Mouse (Mus musculus): ENCODE results near the gene Clic1.
A peak's percentile ranks its signal among the peaks of the same experiment; 100 is the strongest.
"Not testable (repeated sequence)": the region's sequence is repeated elsewhere in the genome, so short reads cannot be mapped to it uniquely, and the experiment has no call there.

Gene Clic1

GRCm38 (mm10) chr17:35020551-35020950, 29.2 kb upstream of the Clic1 start:
- DNase-seq (ENCODE audit: low read depth, low spot score) = no peak

DNA sequence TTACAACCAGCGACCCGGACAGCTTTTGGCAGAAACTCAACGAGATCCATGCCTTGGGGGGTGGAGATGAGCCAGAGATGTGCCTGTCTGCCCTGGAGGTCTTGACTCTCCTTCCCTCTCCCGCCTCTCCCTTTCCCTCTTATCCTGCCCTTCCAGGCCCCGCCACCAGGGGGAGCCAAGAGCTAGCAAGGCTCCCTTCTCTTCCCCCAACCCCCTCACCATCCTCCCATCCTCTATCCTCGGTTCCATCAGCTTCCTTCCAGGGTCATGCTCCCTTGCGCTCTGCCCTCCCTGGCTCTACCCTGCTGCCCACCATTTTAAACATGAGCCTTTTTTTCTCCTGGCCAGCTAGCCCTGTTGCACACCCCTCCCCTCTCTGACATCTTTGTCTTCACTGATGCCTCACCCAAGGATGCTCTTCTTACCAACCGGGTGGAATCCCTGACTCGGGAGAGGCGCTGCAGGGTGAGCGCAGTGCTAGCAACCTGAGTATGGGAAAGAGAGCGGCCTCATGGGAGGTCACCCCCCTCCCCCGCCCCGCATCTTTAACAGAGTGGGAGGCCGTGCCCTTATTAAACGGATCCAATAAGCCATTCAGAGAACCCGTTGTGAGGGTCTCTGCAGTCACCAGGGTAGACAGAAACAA, 28.5 kb upstream of the Clic1 start:
- DNase-seq (ENCODE audit: low read depth, low spot score) = peak; percentile 89

DNA sequence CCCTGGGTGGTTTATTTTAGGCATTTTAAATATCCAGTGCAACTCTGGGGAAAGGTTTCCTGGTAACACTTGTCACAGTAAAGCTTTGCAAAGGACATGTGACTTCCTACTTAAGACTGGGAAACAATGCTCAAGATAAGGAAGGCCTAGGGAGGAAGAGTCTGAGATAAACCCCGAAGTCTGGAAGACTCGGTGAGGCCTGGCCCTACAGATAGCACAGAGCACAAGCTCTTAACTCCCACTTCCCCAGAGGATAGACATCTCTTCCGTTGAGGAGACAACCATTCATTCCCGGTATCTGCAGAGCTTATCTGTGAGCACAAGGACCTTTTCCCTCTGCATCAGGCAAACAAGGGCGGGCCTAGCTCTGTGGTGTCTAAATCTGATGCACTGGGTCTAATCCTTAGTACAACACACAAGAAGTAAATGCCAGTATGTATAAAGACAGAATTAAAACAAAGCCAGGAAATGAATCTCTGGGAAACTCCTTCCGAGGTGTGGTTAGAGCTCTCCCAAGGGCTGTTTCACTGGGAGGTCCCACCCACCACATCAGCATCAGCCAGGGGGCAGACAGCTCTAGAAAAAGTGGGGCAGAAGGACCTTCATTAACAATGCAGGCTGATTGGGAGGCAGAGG, 27.8 kb upstream of the Clic1 start:
- no peak for DNase-seq (ENCODE audit: low read depth, low spot score)

DNA sequence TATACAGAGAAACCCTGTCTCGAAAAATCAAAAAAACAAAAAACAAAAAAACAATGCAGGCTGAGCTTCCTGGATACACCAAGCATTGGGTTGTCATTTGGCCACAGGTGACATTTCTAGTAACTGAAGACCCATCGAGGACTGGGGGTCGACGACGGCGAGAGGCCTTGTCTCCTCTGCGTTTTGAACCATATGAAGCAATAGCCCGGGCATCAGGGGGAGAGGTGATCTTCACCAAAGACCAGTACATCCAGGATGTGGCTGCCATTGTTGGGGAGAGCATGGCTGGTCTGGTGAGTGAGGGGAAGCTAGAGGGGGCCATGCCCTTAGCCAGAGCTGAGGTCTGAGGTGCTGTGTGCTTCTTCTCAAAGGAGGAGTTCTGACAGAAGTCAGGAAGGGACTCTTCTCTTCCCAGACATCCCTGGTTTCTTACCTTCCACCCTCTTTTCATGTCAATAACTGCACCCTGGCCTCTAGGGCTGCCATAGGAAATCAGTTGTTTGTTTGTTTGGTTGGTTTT, 27.2 kb upstream of the Clic1 start:
- DNase-seq (ENCODE audit: low read depth, low spot score) = no peak

GRCm38 (mm10) chr17:35023221-35023620, 26.5 kb upstream of the Clic1 start:
- no peak for DNase-seq (ENCODE audit: low read depth, low spot score)

GRCm38 (mm10) chr17:35023756-35024155, 26.0 kb upstream of the Clic1 start:
- no peak for DNase-seq (ENCODE audit: low read depth, low spot score)

DNA sequence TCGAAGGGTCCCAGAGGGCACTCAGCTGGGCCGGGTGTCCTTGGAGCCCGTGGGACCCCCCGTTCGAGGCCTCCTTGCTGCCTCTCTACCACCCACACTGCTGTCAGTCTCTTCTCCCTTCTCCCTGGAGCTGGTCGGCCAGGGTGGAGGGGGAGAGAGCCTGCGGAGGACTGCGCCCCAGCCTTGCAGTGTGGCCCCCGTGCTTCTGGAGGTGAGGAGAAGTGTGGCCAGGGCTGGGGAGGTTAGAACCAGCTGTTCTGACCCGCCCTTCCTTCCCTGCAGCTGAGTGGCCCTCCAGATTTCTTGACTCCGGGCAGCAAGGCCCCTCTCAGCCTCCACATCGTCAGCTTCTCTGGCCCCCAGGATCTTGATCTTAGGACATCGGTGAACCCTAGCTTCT, 25.5 kb upstream of the Clic1 start:
- DNase-seq (ENCODE audit: low read depth, low spot score) = no peak

- no peak for DNase-seq (ENCODE audit: low read depth, low spot score)
Observed at GRCm38 (mm10) chr17:35024691-35025488, 24.9 kb upstream of the Clic1 start.

DNA sequence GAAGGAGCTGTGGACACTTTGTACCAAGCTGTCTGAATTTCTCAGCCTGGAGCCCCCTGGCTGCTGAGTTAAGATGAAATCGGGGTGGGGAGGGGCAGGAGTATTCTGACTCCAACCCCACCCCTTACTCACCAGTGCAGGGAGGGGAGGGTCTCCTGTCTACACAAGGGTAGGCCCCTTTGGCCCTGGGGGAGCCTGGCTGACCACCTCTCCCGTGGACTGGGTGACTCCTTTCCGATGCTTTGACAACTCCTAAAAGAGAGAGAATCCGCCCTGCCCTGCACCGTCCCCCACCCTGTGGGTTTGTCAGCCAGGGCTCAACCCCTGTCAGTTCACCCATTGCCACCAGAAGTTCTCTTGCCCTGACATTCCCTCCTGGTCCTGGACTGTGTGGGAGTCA, 23.6 kb upstream of the Clic1 start:
- DNase-seq (ENCODE audit: low read depth, low spot score) = no peak

GRCm38 (mm10) chr17:35027277-35028068, 22.3 kb upstream of the Clic1 start, which contains the start of gene Sapcd1:
Sapcd1 (minus strand) TSS chr17:35028016.
- DNase-seq (ENCODE audit: low read depth, low spot score) = no peak

DNA sequence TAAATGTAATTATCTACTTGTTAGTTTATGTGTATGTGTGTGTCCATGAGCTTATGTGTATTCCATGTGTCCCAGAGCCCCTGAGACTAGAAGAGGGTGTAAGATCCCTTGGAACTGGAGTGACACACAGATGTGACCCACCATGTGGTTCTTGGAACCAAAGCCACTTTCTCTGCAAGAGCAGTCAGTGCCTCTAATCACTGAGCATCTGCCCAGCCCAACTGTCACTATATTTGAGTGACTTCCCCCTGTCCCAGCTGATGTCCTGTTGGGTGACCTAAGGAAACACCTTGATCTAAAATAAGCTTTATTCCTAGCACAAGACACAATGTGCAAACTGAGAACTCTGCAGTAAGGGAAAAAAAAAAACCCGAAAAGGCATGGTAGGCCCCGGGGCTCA, 21.5 kb upstream of the Clic1 start:
- no peak for DNase-seq (ENCODE audit: low read depth, low spot score)

GRCm38 (mm10) chr17:35029691-35030532, 19.9 kb upstream of the Clic1 start:
- DNase-seq (ENCODE audit: low read depth, low spot score) = peak; percentile 60

DNA sequence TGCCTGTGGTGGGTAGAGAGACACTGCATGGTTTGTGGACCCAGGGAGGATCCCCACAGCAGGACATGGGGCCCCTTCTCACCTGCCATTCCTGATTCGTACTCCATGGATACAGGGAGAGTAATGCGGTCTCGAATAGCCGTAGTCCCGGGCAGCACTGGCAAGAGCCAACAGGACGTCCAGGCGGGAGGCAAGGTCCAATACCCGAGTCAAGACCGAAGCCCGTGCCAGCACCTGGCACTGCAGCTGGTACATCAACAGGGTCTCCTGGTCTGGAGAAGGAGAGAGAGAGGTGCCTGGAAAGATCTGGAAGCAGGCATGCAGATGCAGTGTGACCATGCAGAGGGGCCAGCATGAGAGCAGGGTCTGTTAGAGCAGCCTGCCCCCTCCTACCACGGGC, 18.5 kb upstream of the Clic1 start:
- no peak for DNase-seq (ENCODE audit: low read depth, low spot score)

DNA sequence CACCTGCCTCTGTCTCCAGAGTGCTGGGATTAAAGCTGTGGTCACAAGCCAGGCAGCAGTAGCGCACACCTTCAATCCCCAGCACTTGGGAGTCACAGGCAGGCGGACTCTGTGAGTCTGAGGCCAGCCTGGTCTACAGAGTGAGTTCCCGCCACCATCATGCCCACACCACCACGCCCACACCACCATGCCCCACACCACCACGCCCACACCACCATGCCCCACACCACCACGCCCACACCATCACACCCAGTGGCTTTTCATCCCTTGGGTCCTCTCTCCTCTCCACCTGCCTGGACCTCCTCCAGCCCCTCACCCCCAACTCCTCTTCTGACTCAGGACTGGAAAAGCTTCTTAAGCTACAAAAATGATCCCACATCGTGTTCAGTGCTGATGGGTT, 17.9 kb upstream of the Clic1 start:
- no peak for DNase-seq (ENCODE audit: low read depth, low spot score)

- no peak for DNase-seq (ENCODE audit: low read depth, low spot score)
Observed at GRCm38 (mm10) chr17:35032323-35032870, 17.4 kb upstream of the Clic1 start.

GRCm38 (mm10) chr17:35033703-35034102, 16.1 kb upstream of the Clic1 start:
- DNase-seq (ENCODE audit: low read depth, low spot score) = not testable (repeated sequence)

GRCm38 (mm10) chr17:35034896-35035295, 14.9 kb upstream of the Clic1 start:
- DNase-seq (ENCODE audit: low read depth, low spot score) = no peak

GRCm38 (mm10) chr17:35039121-35039873, 10.5 kb upstream of the Clic1 start:
- DNase-seq (ENCODE audit: low read depth, low spot score) = no peak

GRCm38 (mm10) chr17:35043794-35044193, 6.0 kb upstream of the Clic1 start:
- no peak for DNase-seq (ENCODE audit: low read depth, low spot score)

Measured in CD4-positive, CD25-positive, alpha-beta regulatory T cell, adult 2 months (primary cell).